Mouse (Mus musculus) T-helper 17 cell (primary cell): ENCODE results near the gene Iqcc.

ENCODE experiments used
- in situ Hi-C, 2 experiments: fragments of 300-600 bp; cut with MboI, MseI; formaldehyde crosslinking; loops; 1 replicate in 1 of 2; 2 replicates in 1 of 2; pipeline ENCODE4 v1.15.1; 2025; ENCODE audit warnings: high pct_unique_total_duplicates in 2 of 2

Iqcc gene

DNA sequence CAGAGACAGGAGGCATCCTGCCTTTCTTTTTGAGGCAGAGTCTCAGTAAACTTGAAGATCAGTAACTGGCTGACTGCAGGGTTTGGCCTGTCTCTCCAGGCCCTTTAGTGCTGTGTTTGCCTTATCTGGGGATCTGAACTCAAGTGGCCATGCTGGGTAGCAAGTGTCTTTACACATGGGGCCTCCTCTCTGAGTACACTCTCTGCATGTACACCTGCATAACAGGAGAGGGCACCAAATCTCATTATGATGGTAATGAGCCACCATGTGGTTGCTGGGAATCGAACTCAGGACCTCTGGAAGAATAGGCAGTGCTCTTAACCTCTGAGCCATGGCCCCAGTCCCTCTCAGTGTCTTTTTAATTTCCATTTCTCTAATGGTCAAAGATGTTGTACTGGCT, 36.6 kb downstream of the Iqcc start:
- in situ Hi-C loops, result no loop called here

DNA sequence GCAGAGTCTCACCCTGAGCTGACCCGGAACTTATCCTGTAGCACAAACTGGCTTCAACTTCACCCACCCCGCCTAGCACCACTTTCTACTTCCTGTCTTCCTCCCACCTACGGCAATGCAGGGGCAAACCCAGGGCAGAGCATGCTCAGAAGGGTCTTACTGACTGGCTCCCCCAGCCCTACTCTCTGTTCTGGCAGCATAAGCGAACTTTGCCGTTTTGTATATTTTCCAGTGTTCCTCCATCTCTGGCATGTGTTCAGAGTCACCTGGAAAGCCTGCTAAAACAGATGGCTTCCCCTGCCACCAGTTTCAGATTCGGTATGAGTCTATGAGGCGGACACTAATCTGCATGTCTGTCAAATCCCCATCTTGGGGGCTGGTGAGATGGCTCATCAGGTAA, 38.6 kb downstream of the Iqcc start:
- in situ Hi-C loops, result no loop called here

DNA sequence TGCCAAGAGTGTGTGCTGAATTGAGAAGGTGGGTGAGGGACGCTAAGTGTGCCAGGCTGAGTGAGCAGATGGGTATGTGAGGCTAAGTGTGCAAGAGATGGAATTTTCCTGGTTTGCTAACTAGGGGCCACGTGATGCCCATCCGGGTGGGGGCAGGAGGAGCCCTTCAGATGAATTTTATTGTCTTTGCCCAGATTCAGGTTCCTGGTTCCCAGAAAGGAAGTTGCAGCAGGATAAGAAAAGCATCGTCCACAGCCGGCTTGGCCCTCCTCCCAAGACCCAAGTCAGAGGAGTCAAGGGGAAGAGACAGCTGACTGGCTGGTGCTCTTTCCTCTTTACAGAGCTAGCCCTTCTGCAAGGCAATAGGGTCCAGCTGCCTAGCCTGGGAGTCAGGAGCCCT, 40.4 kb downstream of the Iqcc start, which contains the start of gene Fam167b:
Gene Fam167b, minus strand, starts transcription at position 84 of the 400 bp plus-strand sequence.
- in situ Hi-C loops, result no loop called here

DNA sequence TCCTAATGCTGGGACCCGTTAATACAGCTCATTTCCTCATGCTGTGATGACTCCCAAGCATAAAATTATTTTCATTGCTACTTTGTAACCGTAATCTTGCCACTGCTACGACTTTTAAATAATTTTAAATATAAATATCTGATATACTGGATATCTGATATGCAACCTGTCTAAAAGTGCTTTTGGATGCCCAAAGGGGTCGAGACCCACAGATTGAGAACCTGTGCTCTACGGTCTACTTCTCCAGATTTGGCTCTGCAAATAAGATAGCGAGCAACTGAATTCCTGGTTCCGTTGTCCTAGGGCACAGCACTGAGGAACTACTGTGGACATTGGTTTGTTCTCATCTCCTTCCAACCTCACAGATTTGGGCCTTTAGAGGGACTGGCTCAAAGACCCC, 41.2 kb downstream of the Iqcc start:
- in situ Hi-C loops, result no loop called here

DNA sequence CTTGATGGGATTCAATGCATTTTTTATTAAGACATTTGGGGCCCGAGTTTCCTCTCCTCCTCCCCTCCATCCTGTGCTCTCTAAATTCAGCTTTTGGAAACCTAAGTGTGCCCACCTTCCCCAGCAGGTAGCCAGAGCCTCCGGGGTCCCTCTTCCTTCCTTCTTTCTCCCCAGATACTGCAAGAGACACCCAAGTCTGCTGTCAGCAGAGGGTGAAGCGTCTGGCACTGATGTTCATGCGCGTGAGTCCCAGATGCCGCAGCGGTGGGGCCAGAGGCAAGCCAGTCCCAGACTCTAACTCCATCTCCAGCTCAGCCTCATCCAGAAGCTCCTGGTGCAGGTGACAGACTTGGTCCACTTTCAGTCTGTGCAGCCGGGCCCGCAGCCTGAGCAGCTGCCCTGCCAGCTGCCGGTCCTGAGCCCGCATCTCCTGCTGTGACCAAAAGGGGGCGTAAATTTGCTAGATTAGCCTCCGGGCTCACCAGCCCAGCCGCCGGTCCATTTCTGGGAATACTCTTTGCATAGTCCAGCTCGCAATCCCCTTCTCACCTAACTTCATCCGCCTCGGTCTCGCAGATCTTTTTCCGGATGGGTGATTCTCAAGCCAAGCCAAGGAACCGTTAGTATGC, 41.9 kb downstream of the Iqcc start:
- in situ Hi-C loops, result no loop called here

GRCm38 (mm10) chr4:129575171-129575844, 43.6 kb downstream of the Iqcc start:
- in situ Hi-C loops, result no loop called here

- in situ Hi-C loops, result no loop called here
These were observed 45.5 kb downstream of the Iqcc start, which contains the start of gene Lck for GRCm38 (mm10) chr4:129573430-129573829. Lck (minus strand) TSS chr4:129573641.

DNA sequence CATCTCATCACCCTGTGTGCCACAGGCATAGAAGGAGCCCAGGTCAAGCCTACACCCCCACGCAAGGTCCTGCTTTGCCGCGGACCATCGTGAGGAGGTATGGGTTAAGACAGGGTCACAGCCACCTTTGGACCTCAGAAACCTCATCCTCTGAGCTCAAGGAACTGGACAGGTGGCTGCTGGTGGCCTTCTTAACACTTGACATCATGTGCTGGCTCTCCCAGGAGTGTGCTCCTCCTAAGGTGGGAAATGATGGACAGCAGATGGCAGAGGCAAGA, 45.9 kb downstream of the Iqcc start:
- in situ Hi-C loops, result no loop called here

- in situ Hi-C loops, result no loop called here
These were observed 46.4 kb downstream of the Iqcc start for GRCm38 (mm10) chr4:129572236-129573092.

GRCm38 (mm10) chr4:129571551-129572084, 47.3 kb downstream of the Iqcc start:
- in situ Hi-C loops, result no loop called here

- in situ Hi-C loops, result no loop called here
These were observed 48.9 kb downstream of the Iqcc start for GRCm38 (mm10) chr4:129570028-129570427.

DNA sequence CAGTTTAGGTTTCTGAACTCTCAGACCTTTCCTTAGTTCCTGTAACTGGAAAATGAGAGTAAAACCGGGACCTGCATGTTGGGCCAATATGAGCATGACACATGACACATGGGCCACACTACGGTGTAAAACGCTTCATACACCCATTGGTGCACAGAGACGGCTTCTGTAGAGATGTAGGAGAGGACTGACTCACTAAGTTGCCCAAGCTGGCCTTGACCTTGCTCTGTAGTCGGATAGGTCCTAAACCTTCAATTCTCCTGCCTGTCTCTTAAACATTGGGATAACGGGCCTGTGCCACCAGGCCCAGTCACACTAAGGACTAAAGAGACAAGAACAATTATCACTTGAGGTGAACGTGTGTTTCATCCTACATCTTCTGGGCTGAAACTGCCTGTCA, 50.5 kb downstream of the Iqcc start:
- in situ Hi-C loops, result no loop called here

DNA sequence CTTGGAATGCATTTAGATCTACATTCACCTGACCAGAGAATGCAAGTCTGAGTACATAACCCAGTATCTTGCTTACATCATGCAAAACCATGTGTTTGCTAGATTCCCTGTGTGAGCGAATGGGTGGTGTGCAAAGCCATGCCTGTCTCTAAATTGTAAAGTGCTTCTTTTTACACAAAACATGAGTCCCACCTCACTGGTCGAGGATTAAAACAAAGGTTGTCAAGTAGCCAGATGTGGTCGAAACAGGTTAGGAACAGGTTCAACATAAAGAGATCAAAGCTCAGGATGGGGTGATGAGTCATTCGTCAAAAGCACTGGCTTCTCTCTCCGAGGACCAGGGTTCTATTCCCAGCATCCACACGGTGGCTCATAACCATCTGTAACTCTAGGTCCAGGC, 53.8 kb downstream of the Iqcc start:
- in situ Hi-C loops, result no loop called here
